Mouse (Mus musculus) MEL (cell line): ENCODE data around the gene Camta1. TPM values are rescaled to one million over a fixed set of nuclear protein-coding genes. Genes with fewer than 3 reads are reported as not detected.

Source experiments
- DNase-seq: peaks from one replicate; pipeline ENCODE4 v3.0.0; 2011; ENCODE audit warnings: low read depth, low spot score
- H3K27ac ChIP-seq: 2 replicates; pipeline ENCODE4 v1.5.1; 2012; ENCODE audit warnings: low read depth, mild to moderate bottlenecking, control low read depth, low read length, moderate library complexity; ENCODE audit not compliant: control insufficient read depth
- H3K27me3 ChIP-seq, 2 experiments: fragments of 150-350 bp in 1 of 2; sonication (generic) in 1 of 2; 2 replicates each; pipeline ENCODE4 v1.6.1; 2012; ENCODE audit warnings: low read length in 2 of 2, mild to moderate bottlenecking in 2 of 2, improper control_type of control experiment in 1 of 2, moderate library complexity in 1 of 2; ENCODE audit not compliant: insufficient read depth in 2 of 2, control insufficient read depth in 1 of 2
- H3K36me3 ChIP-seq, 2 experiments: 2 replicates each; pipeline ENCODE4 v1.6.1; 2012 to 2014; ENCODE audit warnings: low read length in 2 of 2, improper control_type of control experiment in 1 of 2, inconsistent platforms in 1 of 2, mild to moderate bottlenecking in 1 of 2; ENCODE audit not compliant: insufficient read depth in 2 of 2, control insufficient read depth in 1 of 2
- H3K4me1 ChIP-seq, 2 experiments: fragments of 150-350 bp in 1 of 2; sonication (generic) in 1 of 2; 2 replicates each; pipeline ENCODE4 v1.6.1; 2012; ENCODE audit warnings: low read length in 2 of 2, improper control_type of control experiment in 1 of 2, mild to moderate bottlenecking in 1 of 2; ENCODE audit not compliant: insufficient read depth in 2 of 2, control insufficient read depth in 1 of 2
- H3K4me3 ChIP-seq, 2 experiments: fragments of 150-350 bp in 1 of 2; sonication (generic) in 1 of 2; 2 replicates each; pipeline ENCODE4 v1.5.1; 2012; ENCODE audit warnings: low read depth in 2 of 2, low read length in 2 of 2, mild to moderate bottlenecking in 2 of 2, moderate library complexity in 2 of 2, control low read depth in 1 of 2, improper control_type of control experiment in 1 of 2; ENCODE audit not compliant: control insufficient read depth in 1 of 2, insufficient read depth in 1 of 2
- H3K79me2 ChIP-seq: 2 replicates; pipeline ENCODE4 v1.6.1; 2012; ENCODE audit warnings: mild to moderate bottlenecking, low read length, moderate library complexity; ENCODE audit not compliant: control insufficient read depth, poor library complexity, insufficient read depth
- H3K9ac ChIP-seq: 2 replicates; pipeline ENCODE4 v1.6.1; 2012; ENCODE audit warnings: low read depth, mild to moderate bottlenecking, control low read depth, low read length, moderate library complexity; ENCODE audit not compliant: control insufficient read depth, poor library complexity, severe bottlenecking
- H3K9me3 ChIP-seq: fragments of 150-350 bp; sonication (generic); replicated peaks from 2 replicates; pipeline ENCODE4 v1.6.1; 2012; ENCODE audit warnings: mild to moderate bottlenecking, low read length, improper control_type of control experiment, moderate library complexity; ENCODE audit not compliant: insufficient read depth
- BHLHE40 ChIP-seq: IDR thresholded peaks from 2 replicates; pipeline ENCODE4 v1.6.1; 2012; ENCODE audit warnings: low read depth, mild to moderate bottlenecking, inconsistent platforms, low read length, improper control_type of control experiment, borderline replicate concordance
- CHD2 ChIP-seq: IDR thresholded peaks from 2 replicates; pipeline ENCODE4 v1.6.1; 2011; ENCODE audit warnings: low read length, improper control_type of control experiment
- CTCF ChIP-seq, 3 experiments: IDR thresholded peaks in 2 of 3; conservative IDR thresholded peaks in 1 of 3; 2 replicates each; pipeline ENCODE4 v1.5.1; 2011 to 2012; ENCODE audit warnings: low read length in 3 of 3, low read depth in 2 of 3, mild to moderate bottlenecking in 2 of 3, improper control_type of control experiment in 1 of 3, inconsistent platforms in 1 of 3, mixed read lengths in 1 of 3, moderate library complexity in 1 of 3; ENCODE audit not compliant: control insufficient read depth in 1 of 3, insufficient read depth in 1 of 3, poor library complexity in 1 of 3, severe bottlenecking in 1 of 3
- E2F4 ChIP-seq: IDR thresholded peaks from 2 replicates; pipeline ENCODE4 v1.6.1; 2011; ENCODE audit warnings: low read depth, low read length, improper control_type of control experiment, borderline replicate concordance
- ELF1 ChIP-seq: IDR thresholded peaks from 2 replicates; pipeline ENCODE4 v1.6.1; 2014; ENCODE audit warnings: low read depth, mild to moderate bottlenecking, inconsistent platforms, low read length, improper control_type of control experiment, moderate library complexity
- EP300 ChIP-seq, 2 experiments: IDR thresholded peaks; 2 replicates each; pipeline ENCODE4 v1.6.1; 2011; ENCODE audit warnings: improper control_type of control experiment in 2 of 2, low read length in 2 of 2, low read depth in 1 of 2, mild to moderate bottlenecking in 1 of 2
- ETS1 ChIP-seq: IDR thresholded peaks from 2 replicates; pipeline ENCODE4 v1.6.1; 2012; ENCODE audit warnings: low read depth, mild to moderate bottlenecking, inconsistent platforms, low read length, improper control_type of control experiment, moderate library complexity
- GATA1 ChIP-seq: IDR thresholded peaks from 2 replicates; pipeline ENCODE4 v1.6.1; 2011; ENCODE audit warnings: low read depth, low read length, improper control_type of control experiment
- HCFC1 ChIP-seq: IDR thresholded peaks from 2 replicates; pipeline ENCODE4 v1.6.1; 2012; ENCODE audit warnings: low read depth, mild to moderate bottlenecking, inconsistent platforms, low read length, improper control_type of control experiment, moderate library complexity
- JUND ChIP-seq: IDR thresholded peaks from 2 replicates; pipeline ENCODE4 v1.6.1; 2011; ENCODE audit warnings: low read depth, mild to moderate bottlenecking, improper control_type of control experiment, low read length
- KAT2A ChIP-seq: conservative IDR thresholded peaks from 2 replicates; pipeline ENCODE4 v1.6.1; 2012; ENCODE audit warnings: low read depth, low read length, improper control_type of control experiment, inconsistent platforms
- MAFK ChIP-seq: IDR thresholded peaks from 2 replicates; pipeline ENCODE4 v1.6.1; 2011; ENCODE audit warnings: low read depth, mild to moderate bottlenecking, low read length, improper control_type of control experiment, borderline replicate concordance
- MAX ChIP-seq: IDR thresholded peaks from 2 replicates; pipeline ENCODE4 v1.6.1; 2011; ENCODE audit warnings: low read length, improper control_type of control experiment
- MAZ ChIP-seq: IDR thresholded peaks from 2 replicates; pipeline ENCODE4 v1.6.1; 2012; ENCODE audit warnings: low read depth, mild to moderate bottlenecking, inconsistent platforms, low read length, improper control_type of control experiment
- MYB ChIP-seq: IDR thresholded peaks from 2 replicates; pipeline ENCODE4 v1.6.1; 2011; ENCODE audit warnings: mild to moderate bottlenecking, low read depth, low read length, improper control_type of control experiment
- MYC ChIP-seq: IDR thresholded peaks from 2 replicates; pipeline ENCODE4 v1.6.1; 2011; ENCODE audit warnings: low read depth, mild to moderate bottlenecking, low read length, improper control_type of control experiment, moderate library complexity
- NRF1 ChIP-seq: IDR thresholded peaks from 2 replicates; pipeline ENCODE4 v1.6.1; 2014; ENCODE audit warnings: low read depth, mild to moderate bottlenecking, inconsistent platforms, low read length, improper control_type of control experiment, moderate library complexity; ENCODE audit not compliant: poor library complexity, insufficient read depth, severe bottlenecking
- POLR2A ChIP-seq, 2 experiments: IDR thresholded peaks; 2 replicates each; pipeline ENCODE4 v1.6.1; 2011 to 2012; ENCODE audit warnings: low read length in 2 of 2, mild to moderate bottlenecking in 2 of 2, control low read depth in 1 of 2, improper control_type of control experiment in 1 of 2, low read depth in 1 of 2, moderate library complexity in 1 of 2; ENCODE audit not compliant: control insufficient read depth in 1 of 2, insufficient read depth in 1 of 2, poor library complexity in 1 of 2
- POLR2AphosphoS2 ChIP-seq: IDR thresholded peaks from 2 replicates; pipeline ENCODE4 v1.6.1; 2011; ENCODE audit warnings: low read length, improper control_type of control experiment
- POLR2AphosphoS5 ChIP-seq: IDR thresholded peaks from 2 replicates; pipeline ENCODE4 v1.6.1; 2012; ENCODE audit warnings: low read depth, borderline replicate concordance, mild to moderate bottlenecking, inconsistent platforms, low read length, moderate library complexity, mixed read lengths
- RAD21 ChIP-seq: IDR thresholded peaks from 2 replicates; pipeline ENCODE4 v1.6.1; 2011; ENCODE audit warnings: mild to moderate bottlenecking, low read depth, low read length, improper control_type of control experiment
- RCOR1 ChIP-seq: IDR thresholded peaks from 2 replicates; pipeline ENCODE4 v1.6.1; 2012; ENCODE audit warnings: low read depth, mild to moderate bottlenecking, inconsistent platforms, low read length, improper control_type of control experiment
- SIN3A ChIP-seq: IDR thresholded peaks from 2 replicates; pipeline ENCODE4 v1.6.1; 2012; ENCODE audit warnings: low read length, improper control_type of control experiment, inconsistent platforms
- SMC3 ChIP-seq: IDR thresholded peaks from 2 replicates; pipeline ENCODE4 v1.6.1; 2011; ENCODE audit warnings: low read depth, low read length, improper control_type of control experiment
- TAL1 ChIP-seq: IDR thresholded peaks from 2 replicates; pipeline ENCODE4 v1.6.1; 2012; ENCODE audit warnings: mild to moderate bottlenecking, inconsistent platforms, low read length, moderate library complexity, mixed read lengths
- TBP ChIP-seq: IDR thresholded peaks from 2 replicates; pipeline ENCODE4 v1.8.0; 2011; ENCODE audit warnings: low read depth, low read length, improper control_type of control experiment
- UBTF ChIP-seq: IDR thresholded peaks from 2 replicates; pipeline ENCODE4 v1.6.1; 2012; ENCODE audit warnings: low read depth, mild to moderate bottlenecking, inconsistent platforms, low read length, improper control_type of control experiment, moderate library complexity, borderline replicate concordance; ENCODE audit not compliant: insufficient read depth
- ZKSCAN1 ChIP-seq: IDR thresholded peaks from 2 replicates; pipeline ENCODE4 v1.6.1; 2012; ENCODE audit warnings: low read depth, mild to moderate bottlenecking, inconsistent platforms, low read length, improper control_type of control experiment, moderate library complexity
- polyA plus RNA-seq, 2 experiments: library from polyadenylated mRNA; stranded (reverse) in 1 of 2; unstranded in 1 of 2; fragments of >175 nt in 1 of 2; fragments of >200 nt in 1 of 2; gene quantifications; 2 replicates each; pipeline versions ENCODE4 v1.2.1 to v1.2.4; 2012; ENCODE audit warnings: low replicate concordance in 2 of 2, low read depth in 1 of 2; ENCODE audit not compliant: insufficient read length in 2 of 2, insufficient read depth in 1 of 2, missing spikeins in 1 of 2
- total RNA-seq: library from RNA; depleted of rRNA; stranded (reverse); fragments of 300-350 nt; gene quantifications from 2 replicates; pipeline ENCODE4 v1.2.3, GENCODE M21; 2012

The Camta1 gene
- total and polyA plus RNA-seq, 3 experiments: 28.2 to 87.5 TPM; not detected in 1

DNA sequence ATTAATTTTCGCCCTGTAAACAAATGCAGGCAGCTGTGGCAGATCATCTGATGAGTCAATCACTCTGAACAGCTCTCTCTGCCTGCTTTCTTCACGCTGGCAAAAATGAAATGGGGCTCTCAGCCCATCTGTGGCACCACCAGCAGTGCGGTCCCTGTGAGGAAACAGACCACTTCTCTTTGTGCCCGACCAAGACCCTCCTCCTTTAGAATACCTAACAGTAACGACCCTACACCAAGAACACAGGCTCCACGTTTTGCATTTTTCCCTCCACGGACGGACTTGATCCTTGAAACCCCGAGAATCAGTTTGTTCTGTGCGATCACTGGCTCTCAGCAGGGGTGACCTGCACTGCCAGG lies 322.5 kb downstream of the Camta1 start:
- H3K4me1 ChIP-seq: no peaks in the 10 kb centered on the region

DNA sequence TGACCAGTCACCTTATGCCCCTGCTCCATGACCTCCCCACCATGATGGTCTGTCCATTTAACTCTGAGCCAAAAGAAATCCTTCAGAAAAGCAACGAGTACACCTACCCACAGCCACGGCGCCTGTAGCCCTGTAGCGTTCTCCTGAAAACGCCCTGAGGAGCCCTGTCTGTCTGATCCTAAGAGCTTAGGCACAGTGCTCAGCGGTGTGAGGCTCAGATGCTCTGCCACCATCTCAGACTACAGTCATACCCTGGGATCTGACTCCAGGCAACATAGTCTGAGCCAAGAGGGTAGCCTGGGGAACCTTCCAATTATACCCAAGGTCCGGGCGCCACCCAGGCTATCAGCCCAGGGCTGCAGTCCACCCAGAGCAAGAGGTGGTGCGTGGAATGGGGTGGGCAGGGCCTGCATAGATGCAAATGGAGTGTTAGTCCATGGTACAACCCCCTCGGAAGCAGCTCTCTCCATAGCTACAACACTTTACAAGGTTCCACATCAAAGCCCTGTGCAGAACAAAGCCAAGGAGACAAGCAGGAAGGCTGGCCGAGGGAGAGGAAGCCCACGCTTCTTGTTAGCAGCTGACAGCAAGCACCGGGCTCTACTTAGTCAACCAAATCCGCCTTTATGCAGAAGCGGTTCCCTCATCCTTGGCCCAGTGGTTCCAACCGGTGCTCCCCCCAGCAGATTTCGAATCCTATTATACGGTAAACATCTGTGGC lies 323.1 kb downstream of the Camta1 start:
- H3K36me3 ChIP-seq: no peaks in the 10 kb centered on the region
- no peak overlapping the region for H3K9ac ChIP-seq
- H3K4me1 ChIP-seq: no peaks in the 10 kb centered on the region
- DNase-seq: no peak
- TF ChIP-seq SMC3: no peak
- TF ChIP-seq UBTF: no peak
- no peak for TF ChIP-seq ZKSCAN1
- no peak for TF ChIP-seq KAT2A
- no peak for TF ChIP-seq MYC
- no peak for TF ChIP-seq POLR2AphosphoS2
- no peak for TF ChIP-seq EP300 (IDR thresholded peaks at IDR 0.05; ENCODE audit: low read depth in 1 of 2, low read length in 2 of 2)
- no peak for TF ChIP-seq RAD21
- no peak for TF ChIP-seq TAL1
- TF ChIP-seq SIN3A: no peak
- TF ChIP-seq MAFK: no peak
- TF ChIP-seq TBP: no peak
- TF ChIP-seq BHLHE40: no peak
- no peak for TF ChIP-seq MAZ
- TF ChIP-seq CHD2: no peak
- no peak for TF ChIP-seq NRF1
- TF ChIP-seq JUND: no peak
- TF ChIP-seq MAX: no peak
- no peak overlapping the region for H3K27ac ChIP-seq
- no peaks in the 10 kb centered on the region for H3K27me3 ChIP-seq
- no peak overlapping the region for H3K4me3 ChIP-seq
- no peaks in the 10 kb centered on the region for H3K9me3 ChIP-seq
- H3K79me2 ChIP-seq: no peaks in the 10 kb centered on the region

More for the DNA sequence above, 322.5 kb downstream of the Camta1 start:
- Histone ChIP-seq H3K27me3 (no peaks in the 10 kb centered on the region), H3K9ac (no peak overlapping the region), H3K36me3 (no peaks in the 10 kb centered on the region), H3K79me2 (no peaks in the 10 kb centered on the region), H3K27ac (no peak overlapping the region), H3K4me3 (no peak overlapping the region), H3K9me3 (no peaks in the 10 kb centered on the region)
- TF ChIP-seq RCOR1 (no peak), BHLHE40 (no peak), ETS1 (no peak), SIN3A (no peak), EP300 (IDR thresholded peaks at IDR 0.05; ENCODE audit: low read depth in 1 of 2, low read length in 2 of 2) (no peak), ELF1 (no peak), GATA1 (no peak), MAZ (no peak), KAT2A (no peak), POLR2AphosphoS5 (no peak), MYB (no peak), TBP (no peak), CTCF (IDR thresholded peaks at IDR 0.05 in 2 of 3, conservative IDR thresholded peaks at IDR 0.05 in 1 of 3; ENCODE audit: control insufficient read depth in 1 of 3, insufficient read depth in 1 of 3, low read depth in 2 of 3, low read length in 3 of 3, poor library complexity in 1 of 3, severe bottlenecking in 1 of 3) (no peak), HCFC1 (no peak), POLR2A (IDR thresholded peaks at IDR 0.05; ENCODE audit: control insufficient read depth in 1 of 2, insufficient read depth in 1 of 2, low read depth in 1 of 2, low read length in 2 of 2, poor library complexity in 1 of 2) (no peak), E2F4 (no peak), JUND (no peak), POLR2AphosphoS2 (no peak)
- no peak for DNase-seq
